Mouse (Mus musculus) spleen, adult 2 months (tissue): ENCODE results near the gene Cdhr3. TPM values are rescaled to one million over a fixed set of nuclear protein-coding genes. Genes with fewer than 3 reads are reported as not detected.

Experiments used
- DNase-seq, 2 experiments: peaks; one replicate each; pipeline versions ENCODE4 v3.0.0 to v3.0.0-alpha.2; 2012 to 2021; ENCODE audit warnings: low spot score in 2 of 2, low read depth in 1 of 2
- H3K27ac ChIP-seq: fragments of 200-500 bp; 2 replicates; pipeline ENCODE4 v1.5.1; 2012; ENCODE audit warnings: low read length, inconsistent platforms; ENCODE audit not compliant: insufficient read depth
- H3K27me3 ChIP-seq: fragments of 200-500 bp; 2 replicates; pipeline ENCODE4 v1.6.1; 2012; ENCODE audit warnings: mild to moderate bottlenecking, moderate library complexity, low read length, inconsistent platforms; ENCODE audit not compliant: control insufficient read depth, insufficient read depth
- H3K36me3 ChIP-seq: fragments of 200-500 bp; 2 replicates; pipeline ENCODE4 v1.6.1; 2012; ENCODE audit warnings: mild to moderate bottlenecking, low read length, inconsistent platforms; ENCODE audit not compliant: control insufficient read depth, insufficient read depth
- H3K4me1 ChIP-seq: fragments of 200-500 bp; 2 replicates; pipeline ENCODE4 v1.6.1; 2011; ENCODE audit warnings: inconsistent platforms; ENCODE audit not compliant: control insufficient read depth, insufficient read depth, insufficient read length
- H3K4me3 ChIP-seq: fragments of 200-500 bp; 2 replicates; pipeline ENCODE4 v1.5.1; 2011; ENCODE audit warnings: mild to moderate bottlenecking, inconsistent platforms; ENCODE audit not compliant: insufficient read depth, insufficient read length; ENCODE audit errors: extremely low read depth
- CTCF ChIP-seq: fragments of 200-500 bp; IDR thresholded peaks from 2 replicates; pipeline ENCODE4 v1.5.1; 2011; ENCODE audit warnings: mild to moderate bottlenecking, inconsistent platforms; ENCODE audit not compliant: insufficient read depth, insufficient read length, insufficient replicate concordance; ENCODE audit errors: extremely low read depth
- POLR2A ChIP-seq: fragments of 200-500 bp; IDR thresholded peaks from 2 replicates; pipeline ENCODE4 v1.6.1; 2011; ENCODE audit warnings: low read depth, low read length, inconsistent platforms
- WGBS: fragments of 180-500 bp; shearing (Covaris S2); methylation state at CpG from one replicate; pipeline ENCODE4 v1.1.7; 2018; 5-methylcytosine and 5-hydroxymethylcytosine counted together
- polyA plus RNA-seq: library from polyadenylated mRNA; depleted of rRNA; stranded (reverse); fragments of >200 nt; gene quantifications from 2 replicates; pipeline ENCODE4 v1.2.3, GENCODE M21; 2012

The Cdhr3 gene
- polyA plus RNA-seq, 1 experiment = 0.28 TPM

- no peak for TF ChIP-seq CTCF
- no peak for TF ChIP-seq POLR2A
- H3K36me3 ChIP-seq = no peaks in the 10 kb centered on the region
- H3K4me1 ChIP-seq = peaks cover 4% of the 10 kb centered on the region; the same call in 1 of the 2 replicates
- H3K4me3 ChIP-seq = no peak overlapping the region
- no peaks in the 10 kb centered on the region for H3K27me3 ChIP-seq
- 60% methylated on average over 13 of the region's 13 CpGs for WGBS
- DNase-seq = no peak
- no peak overlapping the region for H3K27ac ChIP-seq
Observed at GRCm38 (mm10) chr12:33030066-33030465, 62.6 kb downstream of the Cdhr3 start.

- H3K4me1 ChIP-seq = no peaks in the 10 kb centered on the region
- no peak for DNase-seq
- 87% methylated on average over 13 of the region's 13 CpGs for WGBS
- no peak for TF ChIP-seq POLR2A
- H3K27ac ChIP-seq = no peak overlapping the region
- no peaks in the 10 kb centered on the region for H3K27me3 ChIP-seq
- no peak overlapping the region for H3K4me3 ChIP-seq
- H3K36me3 ChIP-seq = no peaks in the 10 kb centered on the region
Observed at GRCm38 (mm10) chr12:33028708-33029107, 64.0 kb downstream of the Cdhr3 start.

GRCm38 (mm10) chr12:33028109-33028691 lies 64.5 kb downstream of the Cdhr3 start:
- Histone ChIP-seq H3K27ac (no peak overlapping the region), H3K36me3 (no peaks in the 10 kb centered on the region), H3K4me3 (no peak overlapping the region), H3K27me3 (no peaks in the 10 kb centered on the region), H3K4me1 (no peaks in the 10 kb centered on the region)
- 84% methylated on average over 10 of the region's 10 CpGs for WGBS
- no peak for DNase-seq
- TF ChIP-seq CTCF = no peak
- no peak for TF ChIP-seq POLR2A

GRCm38 (mm10) chr12:33027093-33027492 lies 65.6 kb downstream of the Cdhr3 start:
- H3K27me3 ChIP-seq = no peaks in the 10 kb centered on the region
- peak; percentile 60 to 69 for DNase-seq
- 4% methylated on average over 10 of the region's 10 CpGs for WGBS

GRCm38 (mm10) chr12:33024524-33024923 lies 68.2 kb downstream of the Cdhr3 start:
- Histone ChIP-seq H3K4me1 (no peaks in the 10 kb centered on the region), H3K27me3 (no peaks in the 10 kb centered on the region)
- WGBS = 64% methylated on average over 6 of the region's 6 CpGs

More at GRCm38 (mm10) chr12:33027093-33027492, 65.6 kb downstream of the Cdhr3 start:
- TF ChIP-seq POLR2A (no peak), CTCF (peak; percentile 91; the same call in 1 of the 2 replicates)
- H3K27ac ChIP-seq = no peak overlapping the region
- H3K4me1 ChIP-seq = no peaks in the 10 kb centered on the region
- no peaks in the 10 kb centered on the region for H3K36me3 ChIP-seq
- H3K4me3 ChIP-seq = no peak overlapping the region

GRCm38 (mm10) chr12:33021751-33022150 lies 70.9 kb downstream of the Cdhr3 start:
- DNase-seq = no peak
- 82% methylated on average over 4 of the region's 4 CpGs for WGBS
- H3K27me3 ChIP-seq = no peaks in the 10 kb centered on the region
- no peak for TF ChIP-seq POLR2A
- TF ChIP-seq CTCF = no peak
- no peaks in the 10 kb centered on the region for H3K36me3 ChIP-seq
- H3K4me1 ChIP-seq = peaks cover 5% of the 10 kb centered on the region
- no peak overlapping the region for H3K4me3 ChIP-seq
- H3K27ac ChIP-seq = no peak overlapping the region

More at GRCm38 (mm10) chr12:33024524-33024923, 68.2 kb downstream of the Cdhr3 start:
- TF ChIP-seq POLR2A (no peak), CTCF (no peak)
- no peak overlapping the region for H3K4me3 ChIP-seq
- no peak overlapping the region for H3K27ac ChIP-seq
- no peak for DNase-seq
- H3K36me3 ChIP-seq = no peaks in the 10 kb centered on the region

GRCm38 (mm10) chr12:33021140-33021539 lies 71.5 kb downstream of the Cdhr3 start:
- WGBS = 90% methylated on average over 9 of the region's 9 CpGs
- no peak for DNase-seq
- Histone ChIP-seq H3K4me1 (peaks cover 7% of the 10 kb centered on the region), H3K36me3 (no peaks in the 10 kb centered on the region), H3K27ac (no peak overlapping the region), H3K27me3 (no peaks in the 10 kb centered on the region), H3K4me3 (no peak overlapping the region)
- TF ChIP-seq POLR2A (no peak), CTCF (no peak)
